Mouse (Mus musculus) heart, adult 2 months (tissue): ENCODE measurements around the gene Fancd2os. TPM values are rescaled to one million over a fixed set of nuclear protein-coding genes. Genes with fewer than 3 reads are reported as not detected.

ENCODE experiments used
- DNase-seq, 2 experiments: peaks; one replicate each; pipeline ENCODE4 v3.0.0; 2021
- H3K27ac ChIP-seq: fragments of 200-600 bp; 2 replicates; pipeline ENCODE4 v1.8.1; 2022
- H3K27me3 ChIP-seq: fragments of 200-500 bp; 2 replicates; pipeline ENCODE4 v1.6.1; 2012; ENCODE audit warnings: mild to moderate bottlenecking, low read length, inconsistent platforms, mixed read lengths; ENCODE audit not compliant: control insufficient read depth, insufficient read depth
- H3K36me3 ChIP-seq: fragments of 200-500 bp; 2 replicates; pipeline ENCODE4 v1.6.1; 2012; ENCODE audit warnings: low read length, inconsistent platforms; ENCODE audit not compliant: control insufficient read depth, insufficient read depth
- H3K4me1 ChIP-seq: fragments of 200-500 bp; 2 replicates; pipeline ENCODE4 v1.6.1; 2011; ENCODE audit warnings: low read length; ENCODE audit not compliant: control insufficient read depth, insufficient read depth
- H3K4me3 ChIP-seq: fragments of 200-600 bp; 2 replicates; pipeline ENCODE4 v1.8.1; 2022
- H3K79me2 ChIP-seq: fragments of 200-500 bp; replicated peaks from 2 replicates; pipeline ENCODE4 v1.6.1; 2012; ENCODE audit warnings: mild to moderate bottlenecking, inconsistent platforms, low read length, moderate library complexity, mixed read lengths; ENCODE audit not compliant: control insufficient read depth, insufficient read depth
- H3K9ac ChIP-seq: fragments of 200-500 bp; 2 replicates; pipeline ENCODE4 v1.6.1; 2012; ENCODE audit warnings: low read depth, mild to moderate bottlenecking, control low read depth, inconsistent platforms, low read length, mixed read lengths
- CTCF ChIP-seq: fragments of 200-600 bp; IDR thresholded peaks from 2 replicates; pipeline ENCODE4 v1.8.1; 2022; ENCODE audit warnings: antibody characterized with exemption, mild to moderate bottlenecking, moderate library complexity
- EP300 ChIP-seq: fragments of 200-500 bp; IDR thresholded peaks from 2 replicates; pipeline ENCODE4 v1.6.1; 2011; ENCODE audit warnings: low read depth, low read length, control low read depth; ENCODE audit not compliant: insufficient read depth
- POLR2A ChIP-seq: fragments of 200-500 bp; IDR thresholded peaks from 2 replicates; pipeline ENCODE4 v1.6.1; 2011; ENCODE audit warnings: mild to moderate bottlenecking, low read depth, low read length, control low read depth; ENCODE audit not compliant: insufficient read depth
- WGBS: fragments of 180-500 bp; shearing (Covaris S2); methylation state at CpG from one replicate; pipeline ENCODE4 v1.1.7; 2018; 5-methylcytosine and 5-hydroxymethylcytosine counted together
- intact Hi-C: fragments of 180-260 bp; cut with DNase I; formaldehyde crosslinking; loops from one replicate; pipeline ENCODE4 v1.15.1; 2025
- polyA plus RNA-seq: library from polyadenylated mRNA; depleted of rRNA; stranded (reverse); fragments of >200 nt; gene quantifications from 2 replicates; pipeline ENCODE4 v1.2.3, GENCODE M21; 2012
- total RNA-seq, 2 experiments: library from RNA; stranded (reverse); gene quantifications; 2 replicates each; pipeline ENCODE4 v1.2.3; 2021

Fancd2os gene
- total and polyA plus RNA-seq, 3 experiments = not detected

DNA sequence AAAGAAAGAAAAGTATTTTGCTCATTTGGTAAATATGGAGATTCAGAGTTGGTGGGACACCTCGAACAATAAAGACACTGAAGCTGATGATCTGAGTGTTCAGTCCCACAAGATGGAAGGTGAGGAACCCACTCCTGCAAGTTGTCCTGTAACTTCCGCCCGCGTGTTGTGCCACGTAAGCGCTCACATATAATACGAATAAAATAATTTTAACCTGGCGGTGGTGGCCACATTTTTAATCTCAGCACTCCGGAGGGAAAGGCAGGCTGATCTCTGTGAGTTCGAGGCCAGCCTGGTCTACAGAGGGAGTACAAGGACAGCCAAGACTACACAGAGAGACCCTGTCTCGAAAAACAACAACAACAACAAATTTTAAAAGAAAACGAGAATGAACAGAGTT is 3.5 kb upstream of the Fancd2os start:
- H3K4me1 ChIP-seq = peaks cover 4% of the 10 kb centered on the region
- 0 out of 2 replicates have a peak, but pooled peaks cover 2% of the 10 kb centered on the region for H3K36me3 ChIP-seq
- intact Hi-C loops = loop anchor here (1.0 to 5.0 kb wide), 3 partner anchors 20 to 121 kb away; partner anchors contain the start of genes Creld1, Emc3 and Fancd2
- peak overlapping the region; percentile 87 for H3K4me3 ChIP-seq
- 59% methylated on average over 12 of the region's 12 CpGs for WGBS
- peak overlapping the region; percentile 73 for H3K9ac ChIP-seq
- H3K27ac ChIP-seq = peak overlapping the region; percentile 94
- no peak for DNase-seq
- TF ChIP-seq EP300 (no peak), POLR2A (no peak), CTCF (no peak)
- H3K27me3 ChIP-seq = no peaks in the 10 kb centered on the region
- H3K79me2 ChIP-seq = peaks cover 5% of the 10 kb centered on the region

DNA sequence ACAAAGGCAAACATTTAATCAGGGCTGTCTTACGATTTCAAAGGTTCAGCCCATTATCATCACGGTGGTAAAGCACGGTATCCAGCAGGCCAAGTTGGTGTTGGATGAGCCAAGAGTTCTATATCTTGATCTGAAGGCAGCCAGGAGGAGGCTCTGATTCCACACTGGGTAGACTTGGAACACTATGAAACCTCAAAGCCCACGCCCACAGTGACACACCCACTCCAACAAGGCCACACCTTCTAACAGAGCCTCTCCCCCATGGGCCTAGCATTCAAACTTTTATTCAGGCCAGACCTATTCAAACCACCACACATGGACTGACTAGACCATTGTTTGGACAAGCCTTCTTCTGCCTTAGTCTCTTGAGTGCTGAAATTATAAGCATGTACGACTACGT is 2.3 kb upstream of the Fancd2os start:
- H3K27me3 ChIP-seq = no peaks in the 10 kb centered on the region
- WGBS = 91% methylated on average over 6 of the region's 6 CpGs
- no peak overlapping the region for H3K4me3 ChIP-seq
- peaks cover 5% of the 10 kb centered on the region for H3K79me2 ChIP-seq
- DNase-seq = no peak
- H3K36me3 ChIP-seq = 0 out of 2 replicates have a peak, but pooled peaks cover 2% of the 10 kb centered on the region
- H3K9ac ChIP-seq = no peak overlapping the region
- H3K27ac ChIP-seq = no peak overlapping the region
- peaks cover 4% of the 10 kb centered on the region for H3K4me1 ChIP-seq
- no peak for TF ChIP-seq CTCF
- TF ChIP-seq EP300 = no peak
- TF ChIP-seq POLR2A = no peak
- intact Hi-C loops = loop anchor here (5.0 kb wide), 1 partner anchor 71 kb away; the partner anchor contains the start of genes Emc3 and Fancd2

- Histone ChIP-seq H3K4me1 (no peaks in the 10 kb centered on the region), H3K36me3 (no peaks in the 10 kb centered on the region), H3K4me3 (no peak overlapping the region), H3K27me3 (no peaks in the 10 kb centered on the region), H3K27ac (no peak overlapping the region), H3K9ac (no peak overlapping the region), H3K79me2 (no peaks in the 10 kb centered on the region)
- no peak for TF ChIP-seq EP300
- no peak for TF ChIP-seq POLR2A
- TF ChIP-seq CTCF = no peak
- intact Hi-C loops = loop anchor here (5.0 kb wide), 1 partner anchor 68 kb away; the partner anchor contains the start of genes Emc3 and Fancd2
- WGBS = 64% methylated on average over 5 of the region's 5 CpGs
- DNase-seq = no peak
Observed at GRCm38 (mm10) chr6:113599833-113600232, 682 bp downstream of the Fancd2os start.

- H3K27me3 ChIP-seq = no peaks in the 10 kb centered on the region
- H3K79me2 ChIP-seq = no peaks in the 10 kb centered on the region
- intact Hi-C loops = no loop called here
- no peak for DNase-seq
- H3K4me1 ChIP-seq = no peaks in the 10 kb centered on the region
- no peak for TF ChIP-seq POLR2A
- no peak for TF ChIP-seq CTCF
- no peak for TF ChIP-seq EP300
- H3K4me3 ChIP-seq = no peak overlapping the region
- H3K27ac ChIP-seq = no peak overlapping the region
- 90% methylated on average over 4 of the region's 4 CpGs for WGBS
- no peaks in the 10 kb centered on the region for H3K36me3 ChIP-seq
- H3K9ac ChIP-seq = no peak overlapping the region
Observed at GRCm38 (mm10) chr6:113597945-113598344, 2.6 kb downstream of the Fancd2os start.

- TF ChIP-seq EP300 = no peak
- TF ChIP-seq CTCF = no peak
- no peak for TF ChIP-seq POLR2A
- no peaks in the 10 kb centered on the region for H3K4me1 ChIP-seq
- intact Hi-C loops = no loop called here
- 92% methylated on average over 2 of the region's 2 CpGs for WGBS
- no peak overlapping the region for H3K9ac ChIP-seq
- no peak overlapping the region for H3K27ac ChIP-seq
- no peak for DNase-seq
- no peak overlapping the region for H3K4me3 ChIP-seq
- H3K36me3 ChIP-seq = no peaks in the 10 kb centered on the region
- no peaks in the 10 kb centered on the region for H3K27me3 ChIP-seq
- H3K79me2 ChIP-seq = no peaks in the 10 kb centered on the region
Observed at GRCm38 (mm10) chr6:113592637-113593036, 7.9 kb downstream of the Fancd2os start.

GRCm38 (mm10) chr6:113586466-113587183 is 13.9 kb downstream of the Fancd2os start:
- Histone ChIP-seq H3K27ac (no peak overlapping the region), H3K4me3 (no peak overlapping the region), H3K79me2 (no peaks in the 10 kb centered on the region), H3K4me1 (no peaks in the 10 kb centered on the region), H3K9ac (no peak overlapping the region), H3K27me3 (no peaks in the 10 kb centered on the region), H3K36me3 (no peaks in the 10 kb centered on the region)
- intact Hi-C loops = no loop called here
- WGBS = 55% methylated on average over 5 of the region's 5 CpGs
- no peak for TF ChIP-seq POLR2A
- no peak for TF ChIP-seq CTCF
- no peak for TF ChIP-seq EP300
- DNase-seq = peak; percentile 9 to 20
